Comparison of ENCODE assay signal across 30 mouse cellular contexts in the genomic region with DNA sequence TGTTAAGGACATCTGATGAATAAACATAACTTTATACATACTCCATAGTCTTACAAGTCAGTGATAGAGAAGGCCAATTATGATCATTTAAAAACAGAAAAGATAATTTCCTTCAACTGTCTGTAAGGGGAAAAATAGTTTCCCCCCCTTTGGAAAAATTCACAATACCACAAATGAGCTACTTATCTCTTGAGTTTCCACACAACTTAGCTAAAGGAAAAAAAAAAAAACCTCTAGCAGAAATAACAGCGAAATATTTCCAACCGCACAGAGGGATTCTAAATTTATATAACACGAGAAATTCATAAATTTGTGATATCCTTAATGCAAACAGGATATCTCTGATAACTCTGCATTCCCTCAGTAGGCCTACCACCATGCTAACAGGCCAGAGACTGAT.
"Had no signal": no experiment of that assay in that cellular context is flagged by ENCODE, and none has a peak within 500 bp of the region (broad histone marks: within the 10 kb centered on the region; RNA-seq: fewer than 3 reads in every experiment).

No protein-coding gene starts in this region.

- H3K4me2 ChIP-seq: limb, embryonic 12.5 days; limb, embryonic 13.5 days; limb, embryonic 15.5 days; liver, embryonic 11.5 days; liver, embryonic 12.5 days; liver, embryonic 13.5 days; liver, embryonic 15.5 days; lung, embryonic 14.5 days; lung, embryonic 15.5 days; midbrain, embryonic 11.5 days; midbrain, embryonic 12.5 days; midbrain, embryonic 13.5 days; midbrain, embryonic 15.5 days; neural tube, embryonic 12.5 days had no signal

- H3K4me1 ChIP-seq: limb, embryonic 10.5 days; limb, embryonic 12.5 days; limb, embryonic 13.5 days; limb, embryonic 15.5 days; liver, embryonic 12.5 days; liver, embryonic 13.5 days; liver, embryonic 15.5 days; lung, embryonic 15.5 days; midbrain, embryonic 15.5 days; neural tube, embryonic 12.5 days had no signal

- H3K9me3 ChIP-seq: limb, embryonic 10.5 days; limb, embryonic 12.5 days; limb, embryonic 13.5 days; limb, embryonic 15.5 days; liver, embryonic 12.5 days; liver, embryonic 13.5 days; liver, embryonic 15.5 days; lung, embryonic 15.5 days; megakaryocyte, embryonic 14.5 days; midbrain, embryonic 10.5 days; midbrain, embryonic 12.5 days; midbrain, embryonic 13.5 days; midbrain, embryonic 15.5 days; neural tube, embryonic 12.5 days had no signal

- H3K9ac ChIP-seq: limb, embryonic 12.5 days; limb, embryonic 13.5 days; limb, embryonic 15.5 days; liver, embryonic 12.5 days; liver, embryonic 13.5 days; liver, embryonic 14.5 days; liver, embryonic 15.5 days; liver, postnatal 0 days; lung, embryonic 14.5 days; lung, embryonic 15.5 days; midbrain, embryonic 12.5 days; midbrain, embryonic 13.5 days; midbrain, embryonic 15.5 days; neural tube, embryonic 12.5 days had no signal

- H3K27me3 ChIP-seq: limb, embryonic 12.5 days; limb, embryonic 13.5 days; limb, embryonic 15.5 days; liver, embryonic 12.5 days; liver, embryonic 13.5 days; liver, embryonic 15.5 days; lung, embryonic 15.5 days; megakaryocyte, embryonic 14.5 days; midbrain, embryonic 12.5 days; midbrain, embryonic 13.5 days; midbrain, embryonic 15.5 days; neural tube, embryonic 12.5 days had no signal

- H3K4me3 ChIP-seq: limb, embryonic 10.5 days; limb, embryonic 12.5 days; limb, embryonic 13.5 days; limb, embryonic 15.5 days; liver, embryonic 12.5 days; liver, embryonic 13.5 days; liver, embryonic 15.5 days; lung, embryonic 15.5 days; midbrain, embryonic 10.5 days; midbrain, embryonic 12.5 days; midbrain, embryonic 13.5 days; midbrain, embryonic 15.5 days; myocyte; neural tube, embryonic 12.5 days had no signal

- DNase-seq: left cerebral cortex, postnatal 4 days; liver; liver, embryonic 13.5 days; liver, postnatal 0 days; lung, adult 18-20 months; lung, adult 2 months; lung, embryonic 14.5 days; lung, postnatal 10 days; lung, postnatal 14 days; lung, postnatal 36 days; lung, postnatal 4 days had no signal

- H3K27ac ChIP-seq: limb, embryonic 10.5 days; limb, embryonic 12.5 days; limb, embryonic 13.5 days; limb, embryonic 15.5 days; liver, embryonic 12.5 days; liver, embryonic 13.5 days; liver, embryonic 14.5 days; liver, embryonic 15.5 days; lung, embryonic 15.5 days; macrophage; midbrain, embryonic 10.5 days; midbrain, embryonic 12.5 days; midbrain, embryonic 13.5 days; midbrain, embryonic 15.5 days; neural tube, embryonic 12.5 days had no signal

- H3K36me3 ChIP-seq: limb, embryonic 10.5 days; limb, embryonic 12.5 days; limb, embryonic 13.5 days; limb, embryonic 15.5 days; liver, embryonic 12.5 days; liver, embryonic 13.5 days; liver, embryonic 15.5 days; lung, embryonic 15.5 days; midbrain, embryonic 10.5 days; midbrain, embryonic 12.5 days; midbrain, embryonic 13.5 days; midbrain, embryonic 15.5 days; neural tube, embryonic 12.5 days had no signal

- ATAC-seq: liver, embryonic 12.5 days; liver, postnatal 0 days; midbrain, embryonic 13.5 days; midbrain, embryonic 15.5 days; midbrain, embryonic 16.5 days had no signal
